Mouse (Mus musculus) cortical plate, adult 2 months (tissue): ENCODE data around the gene Cth.

ENCODE experiments used
- CTCF ChIP-seq: fragments of 200-500 bp; IDR thresholded peaks from 2 replicates; pipeline ENCODE4 v1.5.1; 2011; ENCODE audit warnings: mild to moderate bottlenecking, control low read depth, low read length; ENCODE audit not compliant: insufficient read depth; ENCODE audit errors: extremely low read depth
- POLR2A ChIP-seq: fragments of 200-500 bp; IDR thresholded peaks from 2 replicates; pipeline ENCODE4 v1.6.1; 2011; ENCODE audit warnings: mild to moderate bottlenecking, low read length, control low read depth; ENCODE audit not compliant: insufficient read depth; ENCODE audit errors: extremely low read depth

DNA sequence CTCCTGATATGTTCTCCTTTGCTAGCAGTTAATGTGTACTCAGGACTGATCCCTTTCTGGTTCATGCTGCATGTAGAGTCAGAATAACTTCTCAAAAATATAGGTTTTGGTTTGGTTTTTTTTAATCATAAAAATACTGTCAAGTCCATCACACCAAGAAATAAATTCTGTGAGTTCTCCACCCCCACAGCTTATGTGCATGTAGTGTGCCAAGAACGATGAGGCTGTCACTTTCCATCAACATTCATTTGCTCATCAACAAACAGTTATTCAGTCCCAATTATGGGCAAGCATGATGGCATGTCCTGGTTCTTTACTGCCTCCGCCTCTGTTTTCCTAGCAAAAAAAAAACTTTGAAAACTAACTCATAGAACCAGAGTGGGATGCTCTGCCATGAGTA, 3.9 kb upstream of the Cth start:
- no peak for TF ChIP-seq CTCF
- TF ChIP-seq POLR2A = no peak
